Mouse (Mus musculus): ENCODE data around the gene Pitpnc1. TPM values are rescaled to one million over a fixed set of nuclear protein-coding genes. Genes with fewer than 3 reads are reported as not detected.

The Pitpnc1 gene
- polyA plus RNA-seq, 1 experiment = 11.3 TPM

DNA sequence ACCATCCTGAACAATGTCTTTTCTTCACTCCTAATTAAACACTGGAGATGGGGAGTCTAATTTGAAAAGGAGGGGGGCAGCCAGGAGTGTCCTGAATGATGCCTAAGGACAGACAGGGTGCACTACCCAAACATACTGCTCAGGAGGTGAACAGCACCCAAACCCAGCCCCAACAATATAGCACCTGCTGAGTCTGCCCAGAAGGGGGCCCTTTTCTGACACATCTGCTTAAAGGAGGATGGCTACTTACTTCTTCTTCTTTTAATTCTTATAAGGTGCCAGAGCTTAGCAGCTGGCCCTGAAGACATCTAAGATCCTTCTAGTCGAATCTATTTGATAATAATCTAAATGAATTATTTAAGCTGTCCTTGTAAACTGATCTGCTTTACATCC is 247.3 kb downstream of the Pitpnc1 start:
- TF ChIP-seq POLR2A (IDR thresholded peaks at IDR 0.05; ENCODE audit: control insufficient read depth, extremely low read depth, insufficient read depth, low read length, poor library complexity) = no peak
- no peak for TF ChIP-seq CTCF (IDR thresholded peaks at IDR 0.05; ENCODE audit: borderline replicate concordance, control insufficient read depth, extremely low read depth, insufficient read depth, low read length, poor library complexity)
- H3K27ac ChIP-seq (ENCODE audit: control insufficient read depth, insufficient read depth, low read length) = no peak overlapping the region
- H3K4me3 ChIP-seq (ENCODE audit: control insufficient read depth, insufficient read depth, low read length) = no peak overlapping the region
- 81% methylated on average over 1 of the region's 1 CpGs for WGBS
- DNase-seq = peak; percentile 16
- no peaks in the 10 kb centered on the region for H3K36me3 ChIP-seq (ENCODE audit: control insufficient read depth, insufficient read depth, low read length)
- no peaks in the 10 kb centered on the region for H3K4me1 ChIP-seq (replicated peaks; ENCODE audit: control insufficient read depth, insufficient read depth, low read length)
- H3K27me3 ChIP-seq (ENCODE audit: control insufficient read depth, insufficient read depth, low read length) = no peaks in the 10 kb centered on the region

DNA sequence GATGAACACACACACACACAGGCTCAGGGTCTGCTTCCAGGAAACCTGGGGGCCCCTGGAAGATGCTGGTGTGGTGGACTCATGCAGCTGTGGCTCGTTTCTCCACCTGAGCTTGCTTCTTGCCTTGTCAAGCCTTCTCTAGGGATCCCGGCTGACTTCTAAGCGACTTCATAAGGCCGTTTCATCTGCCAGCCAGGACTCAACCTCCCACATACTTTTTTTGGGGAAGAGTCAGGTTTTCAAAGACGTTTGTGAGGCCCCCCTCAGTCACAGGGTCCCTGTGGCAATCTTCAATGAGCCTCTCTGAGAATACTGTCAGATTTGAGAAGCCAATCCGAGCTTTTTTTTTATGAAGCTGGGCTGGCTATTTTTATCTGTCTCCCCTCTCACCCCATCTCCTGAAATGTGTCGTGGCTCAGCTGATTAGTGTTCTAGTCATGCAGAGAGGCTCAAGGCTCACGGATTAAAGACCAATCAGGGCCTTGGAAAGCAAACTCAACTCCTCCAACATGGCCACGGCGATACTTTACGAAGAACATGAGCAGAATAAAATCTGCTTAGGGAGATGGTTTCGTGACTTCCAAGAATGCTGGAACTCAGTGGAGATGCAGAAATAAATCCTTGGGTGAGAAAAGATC is 247.8 kb downstream of the Pitpnc1 start:
- no peaks in the 10 kb centered on the region for H3K27me3 ChIP-seq (ENCODE audit: control insufficient read depth, insufficient read depth, low read length)
- WGBS = 85% methylated on average over 12 of the region's 12 CpGs
- DNase-seq = no peak
- H3K4me3 ChIP-seq (ENCODE audit: control insufficient read depth, insufficient read depth, low read length) = no peak overlapping the region
- H3K4me1 ChIP-seq (replicated peaks; ENCODE audit: control insufficient read depth, insufficient read depth, low read length) = no peaks in the 10 kb centered on the region
- no peak for TF ChIP-seq POLR2A (IDR thresholded peaks at IDR 0.05; ENCODE audit: control insufficient read depth, extremely low read depth, insufficient read depth, low read length, poor library complexity)
- no peak for TF ChIP-seq CTCF (IDR thresholded peaks at IDR 0.05; ENCODE audit: borderline replicate concordance, control insufficient read depth, extremely low read depth, insufficient read depth, low read length, poor library complexity)
- H3K27ac ChIP-seq (ENCODE audit: control insufficient read depth, insufficient read depth, low read length) = no peak overlapping the region
- no peaks in the 10 kb centered on the region for H3K36me3 ChIP-seq (ENCODE audit: control insufficient read depth, insufficient read depth, low read length)

DNA sequence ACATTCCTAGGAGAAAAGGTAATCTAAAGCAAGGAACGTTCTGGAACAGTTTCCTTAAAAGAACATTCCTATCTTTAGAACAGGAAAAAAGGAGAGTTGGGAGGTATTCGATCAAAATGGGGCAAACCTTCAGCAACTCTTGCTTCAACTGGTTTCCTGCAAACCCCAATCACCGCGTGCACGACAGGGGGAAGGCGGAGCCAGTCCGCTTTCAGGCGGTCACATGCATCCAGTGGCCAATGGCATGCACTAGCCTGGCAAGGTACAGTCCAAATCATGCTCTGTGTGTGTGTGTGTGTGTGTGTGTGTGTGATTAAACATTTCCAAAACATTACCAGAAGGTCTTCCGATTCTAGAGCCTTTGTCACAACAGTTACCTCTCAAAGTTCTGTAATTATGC is 255.4 kb downstream of the Pitpnc1 start:
- WGBS = 94% methylated on average over 9 of the region's 9 CpGs
- H3K4me1 ChIP-seq (replicated peaks; ENCODE audit: control insufficient read depth, insufficient read depth, low read length) = no peaks in the 10 kb centered on the region
- H3K27me3 ChIP-seq (ENCODE audit: control insufficient read depth, insufficient read depth, low read length) = no peaks in the 10 kb centered on the region
- H3K4me3 ChIP-seq (ENCODE audit: control insufficient read depth, insufficient read depth, low read length) = no peak overlapping the region
- TF ChIP-seq CTCF (IDR thresholded peaks at IDR 0.05; ENCODE audit: borderline replicate concordance, control insufficient read depth, extremely low read depth, insufficient read depth, low read length, poor library complexity) = no peak
- TF ChIP-seq POLR2A (IDR thresholded peaks at IDR 0.05; ENCODE audit: control insufficient read depth, extremely low read depth, insufficient read depth, low read length, poor library complexity) = no peak
- no peak for DNase-seq
- no peak overlapping the region for H3K27ac ChIP-seq (ENCODE audit: control insufficient read depth, insufficient read depth, low read length)
- peaks cover 9% of the 10 kb centered on the region; the same call in 1 of the 2 replicates for H3K36me3 ChIP-seq (ENCODE audit: control insufficient read depth, insufficient read depth, low read length)

DNA sequence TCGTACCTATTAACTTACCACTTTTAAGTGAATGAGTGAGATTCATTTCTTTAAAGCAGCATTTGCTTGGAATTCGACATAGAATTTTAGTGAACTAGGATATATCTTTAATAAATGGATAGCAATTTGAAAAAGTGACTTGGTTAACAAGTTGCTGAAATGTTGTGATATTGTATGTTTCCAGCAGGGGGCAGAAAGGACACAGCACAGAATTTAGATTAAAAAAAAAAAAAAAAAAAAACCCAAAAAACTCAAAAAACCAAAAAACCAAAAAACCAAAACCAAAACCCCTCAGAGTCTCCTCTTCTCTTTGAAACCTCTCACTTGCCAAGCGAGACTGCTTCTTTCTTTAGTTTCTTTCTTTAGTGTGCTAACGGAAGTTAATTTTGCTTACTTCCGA is 256.8 kb downstream of the Pitpnc1 start:
- Histone ChIP-seq H3K27ac (ENCODE audit: control insufficient read depth, insufficient read depth, low read length) (no peak overlapping the region), H3K36me3 (ENCODE audit: control insufficient read depth, insufficient read depth, low read length) (peaks cover 9% of the 10 kb centered on the region; the same call in 1 of the 2 replicates), H3K4me3 (ENCODE audit: control insufficient read depth, insufficient read depth, low read length) (no peak overlapping the region), H3K27me3 (ENCODE audit: control insufficient read depth, insufficient read depth, low read length) (no peaks in the 10 kb centered on the region), H3K4me1 (replicated peaks; ENCODE audit: control insufficient read depth, insufficient read depth, low read length) (no peaks in the 10 kb centered on the region)
- TF ChIP-seq CTCF (IDR thresholded peaks at IDR 0.05; ENCODE audit: borderline replicate concordance, control insufficient read depth, extremely low read depth, insufficient read depth, low read length, poor library complexity) (no peak), POLR2A (IDR thresholded peaks at IDR 0.05; ENCODE audit: control insufficient read depth, extremely low read depth, insufficient read depth, low read length, poor library complexity) (no peak)
- WGBS = 56% methylated on average over 5 of the region's 5 CpGs
- no peak for DNase-seq

- 96% methylated on average over 13 of the region's 13 CpGs for WGBS
- no peaks in the 10 kb centered on the region for H3K4me1 ChIP-seq (replicated peaks; ENCODE audit: control insufficient read depth, insufficient read depth, low read length)
- peaks cover 9% of the 10 kb centered on the region; the same call in 1 of the 2 replicates for H3K36me3 ChIP-seq (ENCODE audit: control insufficient read depth, insufficient read depth, low read length)
- TF ChIP-seq CTCF (IDR thresholded peaks at IDR 0.05; ENCODE audit: borderline replicate concordance, control insufficient read depth, extremely low read depth, insufficient read depth, low read length, poor library complexity) (no peak), POLR2A (IDR thresholded peaks at IDR 0.05; ENCODE audit: control insufficient read depth, extremely low read depth, insufficient read depth, low read length, poor library complexity) (no peak)
- no peaks in the 10 kb centered on the region for H3K27me3 ChIP-seq (ENCODE audit: control insufficient read depth, insufficient read depth, low read length)
- no peak for DNase-seq
- H3K4me3 ChIP-seq (ENCODE audit: control insufficient read depth, insufficient read depth, low read length) = no peak overlapping the region
- no peak overlapping the region for H3K27ac ChIP-seq (ENCODE audit: control insufficient read depth, insufficient read depth, low read length)
Observed at GRCm38 (mm10) chr11:107209818-107210217, 260.7 kb downstream of the Pitpnc1 start.

- Histone ChIP-seq H3K27ac (ENCODE audit: control insufficient read depth, insufficient read depth, low read length) (no peak overlapping the region), H3K4me1 (replicated peaks; ENCODE audit: control insufficient read depth, insufficient read depth, low read length) (no peaks in the 10 kb centered on the region), H3K36me3 (ENCODE audit: control insufficient read depth, insufficient read depth, low read length) (no peaks in the 10 kb centered on the region), H3K27me3 (ENCODE audit: control insufficient read depth, insufficient read depth, low read length) (no peaks in the 10 kb centered on the region), H3K4me3 (ENCODE audit: control insufficient read depth, insufficient read depth, low read length) (no peak overlapping the region)
- 95% methylated on average over 11 of the region's 11 CpGs for WGBS
- no peak for DNase-seq
- TF ChIP-seq POLR2A (IDR thresholded peaks at IDR 0.05; ENCODE audit: control insufficient read depth, extremely low read depth, insufficient read depth, low read length, poor library complexity) (no peak), CTCF (IDR thresholded peaks at IDR 0.05; ENCODE audit: borderline replicate concordance, control insufficient read depth, extremely low read depth, insufficient read depth, low read length, poor library complexity) (no peak)
Observed at GRCm38 (mm10) chr11:107201773-107202172, 268.7 kb downstream of the Pitpnc1 start.

- no peak for DNase-seq
- Histone ChIP-seq H3K4me3 (ENCODE audit: control insufficient read depth, insufficient read depth, low read length) (no peak overlapping the region), H3K36me3 (ENCODE audit: control insufficient read depth, insufficient read depth, low read length) (no peaks in the 10 kb centered on the region), H3K27me3 (ENCODE audit: control insufficient read depth, insufficient read depth, low read length) (no peaks in the 10 kb centered on the region), H3K4me1 (replicated peaks; ENCODE audit: control insufficient read depth, insufficient read depth, low read length) (no peaks in the 10 kb centered on the region), H3K27ac (ENCODE audit: control insufficient read depth, insufficient read depth, low read length) (no peak overlapping the region)
- WGBS = 80% methylated on average over 5 of the region's 5 CpGs
- TF ChIP-seq CTCF (IDR thresholded peaks at IDR 0.05; ENCODE audit: borderline replicate concordance, control insufficient read depth, extremely low read depth, insufficient read depth, low read length, poor library complexity) = no peak
- no peak for TF ChIP-seq POLR2A (IDR thresholded peaks at IDR 0.05; ENCODE audit: control insufficient read depth, extremely low read depth, insufficient read depth, low read length, poor library complexity)
Observed at GRCm38 (mm10) chr11:107199281-107199680, 271.2 kb downstream of the Pitpnc1 start.

Measured in thymus, adult 2 months (tissue).